Mouse (Mus musculus) ES-Bruce4 (cell line): ENCODE data around the gene Psmb7.

Source experiments
- CTCF ChIP-seq: IDR thresholded peaks from one replicate; pipeline ENCODE4 v1.8.1; 2011; ENCODE audit warnings: low read depth, low read length
- POLR2A ChIP-seq: IDR thresholded peaks from one replicate; pipeline ENCODE4 v1.8.1; 2011; ENCODE audit warnings: low read length; ENCODE audit not compliant: insufficient read depth

GRCm38 (mm10) chr2:38612596-38612995 lies 31.3 kb downstream of the Psmb7 start:
- TF ChIP-seq CTCF: no peak
- no peak for TF ChIP-seq POLR2A
